Mouse (Mus musculus) olfactory bulb, adult 2 months (tissue): ENCODE measurements around the gene Snx25.

Source experiments
- CTCF ChIP-seq: fragments of 200-500 bp; IDR thresholded peaks from 2 replicates; pipeline ENCODE4 v1.5.1; 2012; ENCODE audit warnings: low read depth, mild to moderate bottlenecking, low read length, moderate library complexity; ENCODE audit not compliant: insufficient read depth
- POLR2A ChIP-seq: fragments of 200-500 bp; IDR thresholded peaks from 2 replicates; pipeline ENCODE4 v1.6.1; 2012; ENCODE audit warnings: mild to moderate bottlenecking, low read depth, low read length, moderate library complexity; ENCODE audit not compliant: insufficient read depth

GRCm38 (mm10) chr8:45986665-45987064 lies 165.3 kb downstream of the Snx25 start:
- no peak for TF ChIP-seq CTCF
- TF ChIP-seq POLR2A, result no peak
